Mouse (Mus musculus): ENCODE data around the gene Whrn.
A peak's percentile ranks its signal among the peaks of the same experiment; 100 is the strongest.

Whrn gene

DNA sequence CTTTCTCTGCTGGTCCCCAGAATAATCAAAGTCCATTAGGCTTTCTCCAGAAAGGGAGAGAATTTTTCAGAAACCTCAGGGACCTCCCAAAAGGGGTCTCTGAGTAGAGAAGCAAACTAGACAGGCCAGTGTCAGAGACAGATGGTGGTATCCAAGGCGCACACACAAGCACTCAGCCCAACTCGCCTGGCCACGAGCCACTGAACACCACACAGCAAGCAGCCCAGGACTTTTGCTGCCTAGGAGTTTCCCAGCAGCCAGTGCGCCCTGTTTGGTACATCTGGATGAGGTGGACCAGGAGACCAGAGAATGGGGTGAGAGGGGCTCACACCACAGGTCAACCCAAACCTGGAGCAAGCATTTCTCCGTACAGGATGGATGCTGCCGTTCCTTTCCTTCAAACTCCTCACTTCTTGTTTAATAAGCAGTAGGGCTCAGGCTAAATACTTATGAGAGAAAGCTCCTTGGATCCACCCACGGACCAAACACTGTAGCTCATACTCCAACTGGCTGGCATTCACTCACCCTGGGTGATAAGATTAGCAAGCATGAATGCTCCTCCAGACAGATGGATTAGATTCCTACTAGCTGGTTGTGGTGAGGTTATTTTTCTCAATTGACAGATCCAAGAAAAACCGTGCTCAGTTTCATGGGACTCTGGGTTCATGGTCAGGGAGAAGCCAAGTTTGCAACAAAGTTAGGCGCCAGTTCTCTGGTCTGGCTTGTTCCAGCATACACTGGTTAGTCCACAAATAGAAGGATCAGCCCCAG is 2.3 kb downstream of the Whrn start:
- DNase-seq (ENCODE audit: low spot score), result peak; percentile 37

DNA sequence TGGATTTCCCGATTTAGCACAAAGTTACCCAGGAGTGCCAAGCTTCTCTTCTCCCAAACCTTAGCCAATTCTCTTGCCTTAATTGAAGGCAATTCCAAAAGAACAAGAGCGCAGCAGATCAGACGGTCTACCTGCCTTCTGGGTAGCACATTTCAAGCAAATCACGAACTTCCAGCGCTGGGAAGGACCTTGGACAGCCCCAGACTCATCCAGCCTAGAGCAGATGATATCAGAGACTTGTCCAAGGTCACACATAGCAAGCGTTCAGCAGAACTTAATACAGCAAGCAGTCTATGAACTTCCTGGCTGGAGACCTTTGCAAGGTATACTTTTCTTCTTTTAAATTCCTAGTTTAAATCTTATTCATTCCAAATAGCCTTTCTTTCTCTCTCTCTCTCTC is 4.3 kb downstream of the Whrn start:
- DNase-seq (ENCODE audit: low spot score), result no peak

DNA sequence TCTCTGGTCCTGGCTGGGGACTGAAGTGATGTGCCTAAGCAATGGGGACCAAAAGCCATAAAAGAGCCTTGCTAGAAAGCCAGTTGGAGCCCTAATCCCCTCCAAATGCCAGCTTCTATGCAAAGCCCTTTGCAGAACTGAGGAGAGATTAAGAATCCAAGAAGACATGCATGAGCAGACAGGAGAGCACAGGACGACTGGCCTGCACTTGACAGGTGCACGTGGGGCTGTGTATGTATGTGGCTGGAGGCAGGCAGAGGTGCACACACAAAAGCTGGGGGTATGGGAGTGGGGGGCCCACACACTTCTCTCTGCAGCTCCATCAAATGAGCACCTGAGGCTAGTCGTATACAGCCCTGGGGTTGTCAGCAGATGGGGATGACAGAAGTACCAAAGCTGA is 5.6 kb downstream of the Whrn start:
- no peak for DNase-seq (ENCODE audit: low spot score)

DNA sequence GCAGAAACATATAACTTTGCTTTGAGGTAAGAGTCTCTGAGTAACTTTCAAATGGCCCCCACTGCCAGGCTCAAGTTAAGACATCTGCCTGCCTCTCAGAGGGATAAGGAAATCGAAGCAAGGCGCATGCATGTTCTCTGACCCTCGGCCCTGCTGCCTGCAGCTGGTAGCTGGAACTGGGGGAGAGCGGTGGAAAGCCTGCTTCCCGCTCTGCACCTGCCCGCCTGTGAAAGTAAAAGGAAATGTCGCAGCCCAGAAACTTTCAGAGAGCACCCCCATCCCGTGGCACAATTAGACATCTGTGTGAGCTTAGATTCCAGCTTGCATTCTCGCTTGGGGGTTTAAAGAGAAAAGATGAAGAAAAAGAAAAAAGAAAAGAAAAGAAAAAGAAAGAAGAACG is 6.1 kb downstream of the Whrn start:
- no peak for DNase-seq (ENCODE audit: low spot score)

DNA sequence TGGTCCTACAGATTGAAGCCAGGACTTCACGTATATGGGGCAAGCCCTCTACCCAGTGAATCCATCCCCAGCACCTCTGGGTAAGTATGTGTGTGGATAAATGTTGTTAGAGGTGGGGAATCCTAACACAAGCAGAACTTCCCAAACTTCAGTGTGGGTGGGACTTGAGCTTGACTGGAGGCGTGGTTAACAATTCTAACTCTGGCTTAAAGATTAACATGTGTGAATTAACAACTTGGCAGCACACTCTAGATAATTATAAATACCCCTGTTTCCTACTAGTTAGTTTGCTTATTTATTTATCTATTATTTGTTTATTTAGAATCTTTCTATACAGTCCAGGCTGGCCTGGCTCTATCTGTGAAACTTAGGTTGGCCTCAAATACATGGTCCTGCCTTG is 7.9 kb downstream of the Whrn start:
- no peak for DNase-seq (ENCODE audit: low spot score)

DNA sequence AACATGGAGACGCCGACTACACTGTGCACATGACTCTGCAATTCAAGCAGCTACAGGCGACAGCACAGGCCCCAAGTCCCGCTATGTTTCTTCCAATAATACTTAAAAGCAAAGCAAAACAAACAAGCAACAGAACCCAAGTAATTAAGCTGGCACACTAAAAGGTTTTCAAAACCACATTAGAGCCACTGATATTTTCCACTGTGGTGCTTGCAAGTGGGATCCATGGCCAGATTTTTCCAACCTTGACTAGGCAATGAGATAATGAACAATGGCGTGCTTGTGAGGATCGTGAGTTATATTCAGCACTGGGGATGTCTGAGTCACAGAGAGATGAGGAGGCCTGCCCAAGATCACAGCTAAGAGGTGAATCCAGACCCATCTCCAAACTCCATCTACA is 8.5 kb downstream of the Whrn start:
- no peak for DNase-seq (ENCODE audit: low spot score)

DNA sequence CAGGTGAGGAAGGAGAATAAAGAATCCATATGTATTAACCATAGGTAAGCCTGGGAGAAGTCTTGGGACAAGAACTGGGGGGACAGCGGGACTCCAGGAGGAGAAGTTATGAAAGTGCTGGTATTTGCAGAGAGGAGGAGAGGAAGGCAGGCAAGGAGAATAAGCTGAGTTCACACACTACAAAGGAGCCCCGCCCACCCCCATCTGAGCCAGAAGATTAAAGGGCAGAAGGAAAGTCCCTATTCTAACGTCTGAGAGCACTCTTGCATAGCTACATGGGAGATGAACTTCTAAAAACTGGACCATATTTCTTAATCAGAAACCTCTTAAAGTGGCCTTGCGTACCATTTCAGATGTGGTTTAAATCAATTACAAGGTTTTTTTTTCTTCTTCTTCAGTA is 9.3 kb downstream of the Whrn start:
- DNase-seq (ENCODE audit: low spot score), result no peak

DNA sequence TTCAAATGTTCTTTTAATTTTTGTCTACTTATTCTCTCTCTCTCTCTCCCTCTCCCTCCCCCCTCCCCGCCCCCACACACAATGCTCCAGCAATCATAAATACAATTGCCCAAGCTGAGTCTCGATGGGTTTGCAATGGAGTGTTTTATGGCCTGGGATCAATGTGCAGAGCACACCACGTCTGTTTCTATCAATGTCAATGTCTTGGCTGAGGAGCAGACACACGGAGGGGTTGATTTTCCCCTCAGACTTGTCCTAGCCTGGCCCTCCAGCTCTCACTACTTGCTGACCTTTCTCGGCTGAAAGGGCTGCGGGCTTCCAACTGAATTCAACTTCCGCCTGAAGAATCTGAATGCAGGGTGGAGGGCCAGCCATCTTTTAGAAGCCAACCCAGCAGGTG is 12.1 kb downstream of the Whrn start:
- no peak for DNase-seq (ENCODE audit: low spot score)

DNA sequence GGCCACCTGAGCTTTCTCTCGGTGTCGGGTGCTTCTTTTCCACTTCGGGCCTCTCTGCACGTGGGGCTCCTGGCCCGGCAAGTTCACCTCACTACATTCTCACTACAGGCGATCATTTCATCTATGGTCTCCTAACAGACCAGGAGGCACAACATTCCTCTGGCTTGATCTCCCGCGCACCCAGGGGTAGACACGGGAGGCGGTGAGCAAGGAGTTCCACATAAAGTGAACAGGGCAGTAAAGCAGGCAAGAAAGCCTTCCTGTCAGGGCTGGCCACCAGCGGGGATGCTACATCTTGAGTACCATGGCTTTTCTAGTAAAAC is 15.0 kb downstream of the Whrn start:
- DNase-seq (ENCODE audit: low spot score), result no peak

DNA sequence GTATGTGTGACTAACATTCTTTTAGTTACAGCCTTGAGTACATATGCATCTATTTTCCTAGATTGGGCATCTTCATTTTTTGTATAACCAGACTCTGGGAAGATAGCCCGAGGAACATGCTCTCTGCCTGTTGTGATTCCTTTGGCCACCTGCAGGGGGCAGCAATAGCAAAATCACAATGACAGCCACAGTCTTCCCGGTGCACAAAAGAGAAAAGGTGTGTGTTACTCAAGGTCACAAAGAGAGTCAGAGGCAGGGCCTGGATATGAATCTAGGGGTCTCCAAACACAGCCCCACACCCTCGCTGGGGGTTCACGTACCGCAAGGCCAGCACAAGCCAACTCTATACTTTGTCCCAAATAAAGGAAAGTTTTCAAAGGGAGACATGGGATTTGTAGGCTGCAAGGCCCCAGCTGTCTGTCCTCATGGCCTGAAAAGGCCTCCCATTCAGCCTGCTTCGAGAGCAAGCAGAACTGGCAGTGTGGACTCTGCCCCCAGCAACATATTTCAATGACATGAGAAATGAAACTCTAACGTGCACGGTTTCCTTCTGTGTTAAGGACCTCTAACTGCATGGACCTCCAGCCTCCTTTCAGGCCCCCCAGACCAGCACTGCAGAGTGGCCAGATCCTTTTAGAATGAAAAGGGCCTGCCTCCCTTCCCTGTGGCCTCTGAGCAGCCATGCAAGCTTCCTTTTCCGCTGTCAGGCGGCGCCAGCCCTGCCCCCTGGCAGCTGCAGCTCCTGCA is 15.5 kb downstream of the Whrn start:
- peak; percentile 58 for DNase-seq (ENCODE audit: low spot score)

DNA sequence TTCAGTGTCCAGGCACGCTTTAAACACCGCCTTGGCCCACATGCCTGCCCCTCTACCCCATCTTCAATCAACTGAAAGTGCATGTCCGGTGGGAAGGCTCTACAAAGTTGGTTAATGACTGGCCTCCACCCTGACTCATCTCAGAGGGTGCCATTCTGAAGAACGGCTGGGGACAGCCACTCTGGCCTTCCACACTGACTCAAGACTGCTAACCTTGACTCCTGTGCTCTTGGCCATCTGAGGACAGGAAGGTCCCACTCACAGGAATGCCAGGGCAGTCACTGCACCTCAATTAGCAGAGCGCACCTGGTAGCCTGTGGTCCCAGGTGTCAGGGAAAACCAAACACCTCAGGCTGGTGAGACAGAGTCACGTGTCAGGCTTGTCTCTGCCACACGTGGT is 17.8 kb downstream of the Whrn start:
- DNase-seq (ENCODE audit: low spot score), result no peak

DNA sequence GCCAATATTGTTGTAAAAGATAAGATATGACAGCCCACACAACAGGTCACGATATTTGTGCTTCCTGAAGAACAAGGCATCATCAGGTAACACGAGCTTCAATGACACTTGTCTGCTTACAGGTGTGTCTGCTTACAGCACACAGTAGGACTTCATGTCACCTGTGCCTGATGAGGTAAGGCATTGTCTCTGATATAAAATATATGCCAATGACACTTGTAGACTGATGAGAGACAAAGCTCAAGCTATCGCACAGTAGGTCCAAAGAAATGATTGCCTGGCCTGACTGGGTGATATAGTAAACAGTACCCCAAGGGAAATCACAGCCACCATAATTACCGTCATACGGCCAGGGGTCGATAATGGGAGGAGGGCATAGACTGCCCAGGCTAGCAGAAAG is 18.9 kb downstream of the Whrn start:
- no peak for DNase-seq (ENCODE audit: low spot score)

DNA sequence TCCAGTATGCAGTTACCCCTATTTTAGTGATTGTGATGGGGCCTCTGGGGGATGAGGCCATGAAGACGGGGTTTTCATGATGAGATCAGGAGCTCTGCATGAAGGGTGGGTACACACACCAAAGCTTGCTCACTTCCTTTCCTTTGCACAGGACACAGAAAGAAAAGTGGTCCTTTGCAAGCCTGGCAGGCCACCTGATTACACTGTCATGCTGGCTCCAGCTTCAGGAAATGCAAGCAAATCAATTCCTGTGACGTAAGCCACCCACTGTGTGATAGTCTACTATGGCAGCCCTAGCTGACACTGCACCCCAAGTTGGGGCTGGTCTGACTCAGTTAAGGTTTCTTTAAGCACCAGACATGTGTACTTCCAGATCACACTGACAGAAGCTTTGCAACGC is 20.6 kb downstream of the Whrn start:
- DNase-seq (ENCODE audit: low spot score), result no peak

DNA sequence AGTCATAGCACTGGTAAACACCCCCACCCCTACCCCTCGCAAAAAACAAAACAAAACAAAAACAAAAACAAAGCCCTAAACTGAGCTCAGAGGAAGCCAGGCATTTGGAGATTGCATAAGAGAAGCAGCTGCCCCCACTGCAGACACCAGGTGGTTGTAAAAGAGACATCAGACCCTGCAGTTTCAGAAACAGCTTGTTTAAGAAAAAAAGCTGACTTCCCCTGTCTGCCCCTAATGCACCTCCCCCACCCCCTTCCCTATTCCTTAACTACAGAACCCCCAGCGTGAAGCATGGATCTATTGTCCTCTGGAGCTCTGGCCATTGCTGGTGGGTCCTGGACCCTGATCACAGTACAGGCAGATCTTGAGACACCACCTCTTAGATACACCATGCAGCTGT is 21.4 kb downstream of the Whrn start:
- DNase-seq (ENCODE audit: low spot score), result no peak

DNA sequence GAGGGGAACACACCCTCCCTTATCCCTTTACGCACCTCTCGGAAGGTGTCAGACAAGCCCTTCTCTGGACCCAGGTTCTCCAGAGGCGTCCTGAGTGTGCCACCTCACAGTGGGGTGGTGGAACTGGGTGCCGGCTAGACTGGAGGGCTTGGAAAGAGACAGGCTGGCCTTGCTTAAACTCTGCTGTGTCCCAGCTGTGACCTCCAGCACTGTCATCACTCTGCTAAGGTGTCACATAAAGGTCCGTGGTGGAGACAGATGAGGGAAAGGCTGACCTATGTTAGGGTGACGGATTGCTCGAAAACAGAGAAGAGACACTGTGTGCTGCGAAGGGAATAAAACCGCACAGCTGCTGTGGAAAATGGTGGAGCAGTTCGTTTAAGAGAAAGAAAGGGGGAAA is 28.5 kb downstream of the Whrn start:
- DNase-seq (ENCODE audit: low spot score), result no peak

DNA sequence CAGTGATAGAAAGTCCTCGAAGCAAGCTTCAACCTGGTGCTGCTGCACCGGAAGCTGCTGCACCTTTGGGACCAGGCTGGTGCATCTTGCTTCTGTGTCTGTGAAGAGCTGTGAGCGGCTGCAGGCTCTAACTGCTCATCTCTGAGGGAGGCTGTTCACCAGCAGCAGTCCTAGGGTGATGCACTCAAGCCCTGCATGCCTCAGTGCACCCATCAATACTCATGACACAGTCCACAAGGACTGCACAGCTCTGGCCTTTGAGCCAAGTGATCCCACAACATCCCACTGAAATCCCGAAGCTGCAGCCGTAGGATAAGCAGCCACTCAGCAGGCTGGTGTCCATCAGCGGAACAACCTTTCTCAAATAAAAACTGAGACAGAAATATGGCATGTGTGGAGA is 29.6 kb downstream of the Whrn start:
- DNase-seq (ENCODE audit: low spot score), result no peak

DNA sequence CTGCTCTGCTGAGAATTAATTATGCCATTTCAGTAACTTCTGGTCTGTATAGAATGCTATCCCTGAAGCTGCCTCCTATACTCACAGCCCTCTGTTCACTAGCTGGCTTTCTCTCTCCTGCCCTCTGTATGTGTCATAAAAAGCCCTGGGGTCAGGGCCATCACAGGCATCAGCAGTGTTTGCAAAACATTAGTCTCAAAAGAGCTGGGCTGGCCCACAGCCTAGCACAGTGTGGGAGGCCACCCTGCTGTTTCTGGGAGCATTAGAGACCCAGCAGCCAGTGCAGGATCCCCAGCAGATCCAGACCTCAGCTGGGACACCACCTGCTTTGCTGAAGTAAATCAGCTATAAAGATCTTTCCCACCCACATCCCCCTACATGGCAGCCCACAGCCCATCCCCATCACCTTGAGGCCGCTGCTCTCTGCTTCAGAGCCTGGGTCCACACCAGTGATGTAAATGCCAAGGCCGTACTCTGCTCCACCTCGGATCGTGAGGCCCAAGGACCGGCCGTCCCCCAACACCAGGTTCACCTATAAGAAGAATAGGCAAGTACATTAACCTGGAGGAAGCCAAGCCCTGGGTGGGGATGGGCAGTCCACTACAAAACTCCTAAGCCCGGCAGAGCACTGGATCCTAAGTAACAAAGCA is 34.8 kb downstream of the Whrn start:
- no peak for DNase-seq (ENCODE audit: low spot score)

DNA sequence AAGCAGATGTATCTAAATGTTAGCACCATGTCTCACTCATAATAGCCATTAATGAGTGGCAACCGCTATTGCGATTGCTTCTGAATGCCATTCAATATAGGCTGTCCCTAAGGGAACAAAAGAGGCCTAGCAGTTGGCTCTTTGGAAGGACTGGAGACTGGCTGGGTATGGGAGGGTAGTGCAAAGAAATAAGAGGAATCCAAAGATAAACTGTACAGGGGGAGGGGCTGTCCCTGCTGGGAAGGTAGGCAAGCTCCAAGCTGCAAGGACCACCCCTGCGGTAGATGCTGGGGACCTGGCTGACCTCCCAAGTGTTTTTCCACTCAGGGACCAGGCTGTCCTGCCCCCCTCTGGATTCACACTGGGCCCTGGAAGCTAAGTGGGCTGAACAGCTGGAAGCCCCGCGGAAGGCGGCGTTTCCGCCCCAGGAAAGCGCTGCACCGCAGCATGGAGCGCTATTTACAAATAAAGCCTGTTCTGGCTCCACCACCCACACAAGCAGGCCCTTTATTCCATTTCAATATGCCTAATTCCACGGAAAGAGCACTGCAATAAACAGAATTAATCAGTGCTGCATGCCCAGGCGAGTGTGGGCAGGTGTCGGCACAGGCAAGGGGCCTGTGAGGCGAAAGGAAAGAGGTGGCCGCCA is 36.5 kb downstream of the Whrn start:
- no peak for DNase-seq (ENCODE audit: low spot score)

DNA sequence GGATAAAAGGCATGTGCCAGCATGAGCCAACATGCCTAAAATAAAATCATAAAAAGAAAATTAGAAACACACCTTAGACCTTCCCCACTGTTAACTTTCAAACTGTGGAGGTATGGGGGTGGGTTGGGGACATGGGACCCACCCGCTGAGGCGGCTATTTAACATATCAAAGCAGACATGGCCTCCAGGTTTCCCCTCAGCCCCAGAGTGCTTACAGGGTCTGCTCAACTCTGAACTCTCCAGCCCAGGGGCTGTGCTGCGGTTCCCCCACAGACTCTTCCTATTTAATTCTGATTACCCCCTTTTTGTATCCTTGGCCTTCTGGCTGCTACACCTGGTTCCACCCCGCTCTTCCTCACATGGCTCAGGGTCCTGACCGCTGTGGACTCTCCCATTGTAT is 39.2 kb downstream of the Whrn start:
- DNase-seq (ENCODE audit: low spot score), result no peak

DNA sequence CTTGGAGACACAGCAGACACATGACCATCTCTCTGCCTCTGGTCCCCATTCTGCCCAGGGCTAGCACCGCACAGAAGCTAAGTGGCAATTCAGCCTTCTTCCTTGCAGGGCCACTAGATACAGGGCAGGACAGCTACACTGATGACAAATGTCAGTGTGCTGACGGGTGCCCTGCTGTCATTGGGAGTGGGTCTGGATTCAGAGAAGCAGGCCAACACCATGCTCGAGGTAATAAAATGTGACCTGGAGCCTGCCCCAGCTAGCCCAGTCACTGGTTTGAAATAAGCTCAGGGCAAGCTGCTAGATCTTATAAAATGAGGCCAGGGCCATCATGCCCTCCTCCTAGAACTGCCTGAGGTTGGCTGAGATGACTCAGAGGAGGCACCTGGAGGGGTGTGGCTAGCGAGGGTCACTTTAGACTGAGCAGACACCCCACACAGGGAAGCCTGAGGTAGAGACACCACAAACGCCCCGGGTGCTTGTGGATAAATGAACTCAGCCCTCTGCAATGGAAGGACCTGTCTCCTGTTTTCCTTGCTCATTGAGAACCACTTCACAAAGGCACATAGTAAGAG is 41.8 kb downstream of the Whrn start:
- no peak for DNase-seq (ENCODE audit: low spot score)

DNA sequence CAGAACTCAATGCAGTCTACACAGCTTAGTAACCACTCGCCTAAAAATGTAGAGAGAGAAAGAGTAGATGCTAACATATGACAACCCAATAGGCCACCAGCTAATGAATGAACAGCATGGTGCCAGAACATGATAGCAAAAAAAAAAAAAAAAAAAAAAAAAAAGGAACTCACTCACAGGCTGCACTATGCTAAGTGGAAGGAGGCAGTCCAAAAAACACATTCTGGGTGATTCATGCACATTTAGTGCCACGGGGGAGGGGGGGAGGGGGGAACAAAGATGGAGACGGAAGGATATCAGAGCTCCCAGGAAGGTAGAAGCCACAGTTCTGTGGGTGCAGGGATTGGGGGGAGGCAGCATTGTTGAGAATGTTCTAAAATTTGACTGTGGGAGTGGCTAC is 43.2 kb downstream of the Whrn start:
- no peak for DNase-seq (ENCODE audit: low spot score)

DNA sequence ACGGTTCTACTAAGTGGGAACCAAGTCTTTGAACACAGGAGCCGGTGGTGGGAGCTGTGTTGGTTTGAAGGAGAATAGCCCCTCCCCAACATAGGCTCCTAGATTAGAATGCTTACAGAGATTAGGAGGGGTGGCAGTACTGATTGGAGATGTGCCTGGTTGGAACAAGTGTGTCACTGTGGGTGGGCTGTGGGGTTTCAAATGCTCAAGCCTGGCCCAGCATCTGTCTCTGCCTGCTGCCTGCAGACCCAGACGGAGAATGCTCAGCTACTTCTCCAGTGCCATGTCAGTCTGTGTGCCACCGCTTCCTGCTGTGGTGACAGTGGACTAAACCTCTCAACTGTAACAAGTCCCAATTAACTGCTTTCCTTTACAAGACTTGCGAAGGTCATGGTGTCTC is 45.2 kb downstream of the Whrn start:
- no peak for DNase-seq (ENCODE audit: low spot score)
